8 mouse cellular contexts compared by ENCODE assay signal in genomic region chr15:78770983-78771355, GRCm38 (mm10). TPM values are rescaled to one million over a fixed set of nuclear protein-coding genes. Genes with fewer than 3 reads are reported as not detected.
DNase-seq lines count a peak whose midpoint lies in the region; ATAC-seq lines count a peak whose summit lies in the region.
"Had no signal": no experiment of that assay in that cellular context is flagged by ENCODE, and none has a peak within 500 bp of the region (broad histone marks: within the 10 kb centered on the region; RNA-seq: fewer than 3 reads in every experiment).

No protein-coding gene starts in this region.

- 19% methylated on average over 5 of the region's 5 CpGs for WGBS in forebrain, embryonic 10.5 days
- 57% methylated on average over 5 of the region's 5 CpGs for WGBS in liver, embryonic 12.5 days (ENCODE audit: insufficient replicate concordance)

- peaks cover 56% of the 10 kb centered on the region for H3K36me3 ChIP-seq in megakaryocyte, embryonic 14.5 days (replicated peaks; ENCODE audit: low read length)
- peaks cover 41% of the 10 kb centered on the region for H3K36me3 ChIP-seq in forebrain, embryonic 10.5 days (replicated peaks)
- peaks cover 28% of the 10 kb centered on the region for H3K36me3 ChIP-seq in liver, embryonic 12.5 days

- no peak for ATAC-seq in megakaryocyte, adult 5-6 weeks (ENCODE audit: poor library complexity, severe bottlenecking)
- no peak for ATAC-seq in liver, embryonic 12.5 days

- peak overlapping the region; percentile 94 for H3K27ac ChIP-seq in forebrain, embryonic 10.5 days
- no peak overlapping the region for H3K27ac ChIP-seq in liver, embryonic 12.5 days

- H3K4me1 ChIP-seq in megakaryocyte, embryonic 14.5 days = peaks cover 49% of the 10 kb centered on the region
- H3K4me1 ChIP-seq in forebrain, embryonic 10.5 days = peaks cover 71% of the 10 kb centered on the region
- H3K4me1 ChIP-seq in liver, embryonic 12.5 days = peaks cover 35% of the 10 kb centered on the region

- H3K9ac ChIP-seq in liver, embryonic 12.5 days = no peak overlapping the region

- H3K4me2 ChIP-seq in liver, embryonic 12.5 days = peak overlapping the region; percentile 82

- H3K27me3 ChIP-seq in megakaryocyte, embryonic 14.5 days (replicated peaks) = no peaks in the 10 kb centered on the region
- H3K27me3 ChIP-seq in forebrain, embryonic 10.5 days (ENCODE audit: poor library complexity, severe bottlenecking) = peaks cover 11% of the 10 kb centered on the region; the same call in 1 of the 2 replicates
- no peaks in the 10 kb centered on the region for H3K27me3 ChIP-seq in liver, embryonic 12.5 days (replicated peaks)

- peak overlapping the region; percentile 95 for H3K4me3 ChIP-seq in megakaryocyte, embryonic 14.5 days (replicated peaks)
- H3K4me3 ChIP-seq in forebrain, embryonic 10.5 days = peak overlapping the region; percentile 56
- H3K4me3 ChIP-seq in liver, embryonic 12.5 days = peak overlapping the region; percentile 56
- H3K4me3 ChIP-seq: erythroblast, embryonic 14.5 days had no signal

- DNase-seq in forebrain, embryonic 10.5 days (ENCODE audit: extremely low spot score, low spot score) = peak; percentile 79
- DNase-seq in thymus, postnatal 14 days = peak; percentile 60
- no peak for DNase-seq in ovary, postnatal 10 days (ENCODE audit: low spot score)
- no peak for DNase-seq in right cerebral cortex, postnatal 36 days (ENCODE audit: low spot score in 2 of 2)

- peaks cover 5% of the 10 kb centered on the region for H3K9me3 ChIP-seq in megakaryocyte, embryonic 14.5 days
- no peaks in the 10 kb centered on the region for H3K9me3 ChIP-seq in forebrain, embryonic 10.5 days
- H3K9me3 ChIP-seq in liver, embryonic 12.5 days (replicated peaks) = no peaks in the 10 kb centered on the region; the same call in 1 of the 2 replicates

RNA-seq across cellular contexts. Expression of gene Mfng, which starts 2.3 kb away (rescaled TPM):
- 36.6 and 48.4 TPM in 2 replicates for polyA plus RNA-seq in megakaryocyte, embryonic 14.5 days (2012; ENCODE audit: insufficient read depth, low replicate concordance)
- total RNA-seq in megakaryocyte, adult 5-6 weeks (2015) = 8.8 and 9.8 TPM in 2 replicates
- 5.7 and 5.8 TPM in 2 replicates for total RNA-seq in megakaryocyte, adult 5-6 weeks (2017)
- 71.1 and 83.6 TPM in 2 replicates for polyA plus RNA-seq in forebrain, embryonic 10.5 days (2016; fragmentation: Nextera tagmentation; extraction: Ambion mirVana)
- 11.0 and 11.7 TPM in 2 replicates for polyA plus RNA-seq in liver, embryonic 12.5 days (2016; fragmentation: Nextera tagmentation; extraction: Ambion mirVana)

RNA-seq across cellular contexts. Expression of gene Card10, which starts 31.9 kb away (rescaled TPM):
- polyA plus RNA-seq in megakaryocyte, embryonic 14.5 days (2012; ENCODE audit: insufficient read depth, low replicate concordance) = 1.5 and 2.1 TPM in 2 replicates
- 2.3 and 2.7 TPM in 2 replicates for total RNA-seq in megakaryocyte, adult 5-6 weeks (2015)
- total RNA-seq in megakaryocyte, adult 5-6 weeks (2017) = 0.92 and 1.1 TPM in 2 replicates
- polyA plus RNA-seq in forebrain, embryonic 10.5 days (2016; fragmentation: Nextera tagmentation; extraction: Ambion mirVana) = 2.4 and 2.6 TPM in 2 replicates
- 2.3 and 2.5 TPM in 2 replicates for polyA plus RNA-seq in liver, embryonic 12.5 days (2016; fragmentation: Nextera tagmentation; extraction: Ambion mirVana)

RNA-seq across cellular contexts. Expression of gene Elfn2, which starts 52.4 kb away (rescaled TPM):
- polyA plus RNA-seq in megakaryocyte, embryonic 14.5 days (2012; ENCODE audit: insufficient read depth, low replicate concordance) = 0.26 and 0.28 TPM in 2 replicates
- 0.02 TPM in 1 of 2 replicates, not detected in the other for total RNA-seq in megakaryocyte, adult 5-6 weeks (2015)
- total RNA-seq in megakaryocyte, adult 5-6 weeks (2017) = not detected in 2 replicates
- 0.05 and 0.15 TPM in 2 replicates for polyA plus RNA-seq in forebrain, embryonic 10.5 days (2016; fragmentation: Nextera tagmentation; extraction: Ambion mirVana)
- polyA plus RNA-seq in liver, embryonic 12.5 days (2016; fragmentation: Nextera tagmentation; extraction: Ambion mirVana) = not detected in 2 replicates

Comparison
In these comparisons a context has a peak if more than half of its experiments do, and no peak if none do; other contexts are left out.
1. DNase-seq: peak in forebrain, embryonic 10.5 days (single experiment) and thymus, postnatal 14 days (single experiment); none in ovary, postnatal 10 days (single experiment) and right cerebral cortex, postnatal 36 days (0 of 2).
2. Peak in every context shown above with its lines, with median percentiles within 50 percentile points of each other: H3K4me3 ChIP-seq.